Mouse (Mus musculus) embryonic facial prominence, embryonic 15.5 days (tissue): Measurements from ENCODE around the gene Nabp1. TPM values are rescaled to one million over a fixed set of nuclear protein-coding genes. Genes with fewer than 3 reads are reported as not detected.

Experiments
- ATAC-seq: fragments of 200-750 bp; cut with Nextera tagmentation; 2 replicates; pipeline ENCODE4 v1.8.0; 2017; ENCODE audit warnings: low read depth, moderate TSS enrichment; ENCODE audit not compliant: insufficient number of reproducible peaks, low FRiP score, low TSS enrichment
- H3K27ac ChIP-seq: fragments of 300-500 bp; sonication (generic); replicated peaks from 2 replicates; pipeline ENCODE4 v1.5.1; 2015; ENCODE audit warnings: mild to moderate bottlenecking, inconsistent platforms
- H3K27me3 ChIP-seq: fragments of 300-500 bp; sonication (generic); 2 replicates; pipeline ENCODE4 v1.6.1; 2015; ENCODE audit warnings: inconsistent platforms
- H3K36me3 ChIP-seq: fragments of 300-500 bp; sonication (generic); 2 replicates; pipeline ENCODE4 v1.6.1; 2015; ENCODE audit warnings: mild to moderate bottlenecking, inconsistent platforms
- H3K4me1 ChIP-seq: fragments of 300-500 bp; sonication (generic); 2 replicates; pipeline ENCODE4 v1.6.1; 2015; ENCODE audit warnings: inconsistent platforms
- H3K4me2 ChIP-seq: fragments of 300-500 bp; sonication (generic); replicated peaks from 2 replicates; pipeline ENCODE4 v1.6.1; 2015; ENCODE audit warnings: mild to moderate bottlenecking, inconsistent platforms
- H3K4me3 ChIP-seq: fragments of 300-500 bp; sonication (generic); replicated peaks from 2 replicates; pipeline ENCODE4 v1.5.1; 2015; ENCODE audit warnings: mild to moderate bottlenecking, inconsistent platforms
- H3K9ac ChIP-seq: fragments of 300-500 bp; sonication (generic); 2 replicates; pipeline ENCODE4 v1.6.1; 2015; ENCODE audit warnings: inconsistent platforms
- H3K9me3 ChIP-seq: fragments of 300-500 bp; sonication (generic); replicated peaks from 2 replicates; pipeline ENCODE4 v1.6.1; 2016; ENCODE audit warnings: inconsistent platforms
- WGBS: fragments of 180-500 bp; shearing (Covaris S2); methylation state at CpG from one replicate; pipeline ENCODE4 v1.1.7; 2015; 5-methylcytosine and 5-hydroxymethylcytosine counted together
- polyA plus RNA-seq: library from polyadenylated mRNA; unstranded; fragments of >200 nt; fragmentation: Nextera tagmentation; extraction: Ambion mirVana; gene quantifications from 2 replicates; pipeline ENCODE4 v1.2.1, GENCODE M21; 2015

The Nabp1 gene
- polyA plus RNA-seq = 7.8 and 8.0 TPM in 2 replicates

GRCm38 (mm10) chr1:51478262-51479026 is at the start of gene Nabp1:
Gene Nabp1, minus strand, starts transcription at chr1:51478425.
- under 1% methylated on average over 51 of the region's 51 CpGs for WGBS
- H3K4me1 ChIP-seq = 0 out of 2 replicates have a peak, but pooled peaks cover 5% of the 10 kb centered on the region
- H3K4me2 ChIP-seq = peak within 1 kb of the TSS; percentile 97
- H3K9me3 ChIP-seq = no peaks in the 10 kb centered on the region
- H3K36me3 ChIP-seq = no peaks in the 10 kb centered on the region
- peak within 1 kb of the TSS; percentile 84 for H3K27ac ChIP-seq
- ATAC-seq = peak; percentile 100
- peak within 1 kb of the TSS; percentile 67 for H3K4me3 ChIP-seq
- H3K27me3 ChIP-seq = no peaks in the 10 kb centered on the region
- peak within 1 kb of the TSS; percentile 65 for H3K9ac ChIP-seq

GRCm38 (mm10) chr1:51525563-51526265 is 47.5 kb upstream of the Nabp1 start:
- ATAC-seq = no peak
- H3K36me3 ChIP-seq = no peaks in the 10 kb centered on the region
- H3K27ac ChIP-seq = no peak overlapping the region
- H3K4me3 ChIP-seq = no peak overlapping the region
- H3K9ac ChIP-seq = no peak overlapping the region
- no peaks in the 10 kb centered on the region for H3K27me3 ChIP-seq
- no peaks in the 10 kb centered on the region for H3K9me3 ChIP-seq
- H3K4me1 ChIP-seq = 0 out of 2 replicates have a peak, but pooled peaks cover 5% of the 10 kb centered on the region
- 48% methylated on average over 1 of the region's 1 CpGs for WGBS
- H3K4me2 ChIP-seq = no peak overlapping the region

- no peak overlapping the region for H3K4me3 ChIP-seq
- H3K27ac ChIP-seq = no peak overlapping the region
- H3K4me2 ChIP-seq = no peak overlapping the region
- no peaks in the 10 kb centered on the region for H3K9me3 ChIP-seq
- H3K4me1 ChIP-seq = no peaks in the 10 kb centered on the region
- H3K9ac ChIP-seq = no peak overlapping the region
- no peaks in the 10 kb centered on the region for H3K27me3 ChIP-seq
- WGBS = 54% methylated on average over 8 of the region's 8 CpGs
- no peaks in the 10 kb centered on the region for H3K36me3 ChIP-seq
- no peak for ATAC-seq
Observed at GRCm38 (mm10) chr1:51521651-51522050, 43.4 kb upstream of the Nabp1 start.

- no peaks in the 10 kb centered on the region for H3K27me3 ChIP-seq
- no peaks in the 10 kb centered on the region for H3K9me3 ChIP-seq
- H3K27ac ChIP-seq = no peak overlapping the region
- H3K4me1 ChIP-seq = no peaks in the 10 kb centered on the region
- no peak for ATAC-seq
- no peak overlapping the region for H3K4me2 ChIP-seq
- 73% methylated on average over 5 of the region's 5 CpGs for WGBS
- no peaks in the 10 kb centered on the region for H3K36me3 ChIP-seq
- no peak overlapping the region for H3K4me3 ChIP-seq
- no peak overlapping the region for H3K9ac ChIP-seq
Observed at GRCm38 (mm10) chr1:51520246-51520780, 42.1 kb upstream of the Nabp1 start.

GRCm38 (mm10) chr1:51519112-51519511 is 40.9 kb upstream of the Nabp1 start:
- Histone ChIP-seq H3K36me3 (no peaks in the 10 kb centered on the region), H3K27ac (no peak overlapping the region), H3K4me1 (no peaks in the 10 kb centered on the region), H3K4me3 (no peak overlapping the region), H3K4me2 (no peak overlapping the region), H3K27me3 (no peaks in the 10 kb centered on the region), H3K9me3 (no peaks in the 10 kb centered on the region), H3K9ac (no peak overlapping the region)
- no peak for ATAC-seq
- WGBS = 84% methylated on average over 3 of the region's 3 CpGs

GRCm38 (mm10) chr1:51515625-51516024 is 37.4 kb upstream of the Nabp1 start:
- Histone ChIP-seq H3K4me1 (0 out of 2 replicates have a peak, but pooled peaks cover 8% of the 10 kb centered on the region), H3K36me3 (no peaks in the 10 kb centered on the region), H3K9ac (no peak overlapping the region), H3K4me2 (no peak overlapping the region), H3K4me3 (no peak overlapping the region), H3K27ac (no peak overlapping the region), H3K27me3 (no peaks in the 10 kb centered on the region), H3K9me3 (no peaks in the 10 kb centered on the region)
- no peak for ATAC-seq
- 28% methylated on average over 2 of the region's 2 CpGs for WGBS

- Histone ChIP-seq H3K4me3 (no peak overlapping the region), H3K27ac (no peak overlapping the region), H3K36me3 (no peaks in the 10 kb centered on the region), H3K4me1 (0 out of 2 replicates have a peak, but pooled peaks cover 8% of the 10 kb centered on the region), H3K9me3 (no peaks in the 10 kb centered on the region), H3K9ac (no peak overlapping the region), H3K27me3 (no peaks in the 10 kb centered on the region), H3K4me2 (no peak overlapping the region)
- ATAC-seq = no peak
- WGBS = 65% methylated on average over 3 of the region's 3 CpGs
Observed at GRCm38 (mm10) chr1:51515041-51515440, 36.8 kb upstream of the Nabp1 start.

- H3K27ac ChIP-seq = no peak overlapping the region
- WGBS = 51% methylated on average over 2 of the region's 2 CpGs
- ATAC-seq = no peak
Observed at GRCm38 (mm10) chr1:51514379-51514778, 36.2 kb upstream of the Nabp1 start.

GRCm38 (mm10) chr1:51513059-51513713 is 35.0 kb upstream of the Nabp1 start:
- H3K9ac ChIP-seq = no peak overlapping the region
- WGBS = 60% methylated on average over 7 of the region's 7 CpGs
- no peak overlapping the region for H3K4me3 ChIP-seq
- no peak for ATAC-seq
- no peaks in the 10 kb centered on the region for H3K27me3 ChIP-seq
- H3K9me3 ChIP-seq = no peaks in the 10 kb centered on the region
- no peak overlapping the region for H3K27ac ChIP-seq
- 0 out of 2 replicates have a peak, but pooled peaks cover 8% of the 10 kb centered on the region for H3K4me1 ChIP-seq
- H3K4me2 ChIP-seq = no peak overlapping the region
- H3K36me3 ChIP-seq = no peaks in the 10 kb centered on the region

More at GRCm38 (mm10) chr1:51514379-51514778, 36.2 kb upstream of the Nabp1 start:
- Histone ChIP-seq H3K36me3 (no peaks in the 10 kb centered on the region), H3K9me3 (no peaks in the 10 kb centered on the region), H3K4me3 (no peak overlapping the region), H3K9ac (no peak overlapping the region), H3K4me1 (0 out of 2 replicates have a peak, but pooled peaks cover 8% of the 10 kb centered on the region), H3K4me2 (no peak overlapping the region), H3K27me3 (no peaks in the 10 kb centered on the region)

GRCm38 (mm10) chr1:51512326-51512725 is 34.1 kb upstream of the Nabp1 start:
- no peak overlapping the region for H3K27ac ChIP-seq
- no peaks in the 10 kb centered on the region for H3K36me3 ChIP-seq
- ATAC-seq = no peak
- H3K9ac ChIP-seq = no peak overlapping the region
- H3K4me1 ChIP-seq = 0 out of 2 replicates have a peak, but pooled peaks cover 8% of the 10 kb centered on the region
- WGBS = 86% methylated on average over 2 of the region's 2 CpGs
- no peaks in the 10 kb centered on the region for H3K9me3 ChIP-seq
- no peak overlapping the region for H3K4me3 ChIP-seq
- no peaks in the 10 kb centered on the region for H3K27me3 ChIP-seq
- H3K4me2 ChIP-seq = no peak overlapping the region

GRCm38 (mm10) chr1:51509776-51510175 is 31.6 kb upstream of the Nabp1 start:
- WGBS = 49% methylated on average over 8 of the region's 8 CpGs
- ATAC-seq = peak; percentile 58; the same call in 1 of the 2 replicates
- Histone ChIP-seq H3K4me3 (no peak overlapping the region), H3K9ac (no peak overlapping the region), H3K27ac (no peak overlapping the region), H3K9me3 (no peaks in the 10 kb centered on the region), H3K27me3 (no peaks in the 10 kb centered on the region), H3K4me1 (0 out of 2 replicates have a peak, but pooled peaks cover 8% of the 10 kb centered on the region), H3K4me2 (no peak overlapping the region), H3K36me3 (no peaks in the 10 kb centered on the region)
